Mouse (Mus musculus): ENCODE measurements around the gene Ryr1. TPM values are rescaled to one million over a fixed set of nuclear protein-coding genes. Genes with fewer than 3 reads are reported as not detected.

Gene Ryr1
- polyA plus RNA-seq, 1 experiment from 2014 or later = 0.24 TPM

DNA sequence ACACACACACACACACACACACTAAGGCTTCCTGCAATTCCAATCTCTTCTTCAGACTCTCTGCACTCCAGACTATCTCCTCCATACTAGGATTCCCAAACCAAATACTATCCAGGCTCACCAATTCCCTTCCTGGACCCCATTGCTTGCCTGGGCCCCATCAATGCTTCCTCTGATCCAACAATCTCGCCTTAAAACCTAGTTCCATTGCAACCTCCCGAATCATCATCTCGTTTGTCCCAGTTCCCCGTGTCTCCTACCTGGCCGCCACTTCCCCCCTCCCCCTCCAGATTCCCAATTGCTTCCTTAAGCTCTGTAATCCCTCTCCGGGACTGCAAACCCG lies 163.4 kb downstream of the Ryr1 start:
- no peak for ATAC-seq (ENCODE audit: borderline replicate concordance, extremely low read depth, low FRiP score, low TSS enrichment)
- Histone ChIP-seq H3K4me3 (peak overlapping the region; percentile 78), H3K36me3 (no peaks in the 10 kb centered on the region), H3K4me1 (peaks cover 54% of the 10 kb centered on the region), H3K27ac (peak overlapping the region; percentile 76), H3K4me2 (peak overlapping the region; percentile 87), H3K27me3 (no peaks in the 10 kb centered on the region), H3K9ac (peak overlapping the region; percentile 87), H3K9me3 (no peaks in the 10 kb centered on the region)
- 3% methylated on average over 7 of the region's 7 CpGs for WGBS

DNA sequence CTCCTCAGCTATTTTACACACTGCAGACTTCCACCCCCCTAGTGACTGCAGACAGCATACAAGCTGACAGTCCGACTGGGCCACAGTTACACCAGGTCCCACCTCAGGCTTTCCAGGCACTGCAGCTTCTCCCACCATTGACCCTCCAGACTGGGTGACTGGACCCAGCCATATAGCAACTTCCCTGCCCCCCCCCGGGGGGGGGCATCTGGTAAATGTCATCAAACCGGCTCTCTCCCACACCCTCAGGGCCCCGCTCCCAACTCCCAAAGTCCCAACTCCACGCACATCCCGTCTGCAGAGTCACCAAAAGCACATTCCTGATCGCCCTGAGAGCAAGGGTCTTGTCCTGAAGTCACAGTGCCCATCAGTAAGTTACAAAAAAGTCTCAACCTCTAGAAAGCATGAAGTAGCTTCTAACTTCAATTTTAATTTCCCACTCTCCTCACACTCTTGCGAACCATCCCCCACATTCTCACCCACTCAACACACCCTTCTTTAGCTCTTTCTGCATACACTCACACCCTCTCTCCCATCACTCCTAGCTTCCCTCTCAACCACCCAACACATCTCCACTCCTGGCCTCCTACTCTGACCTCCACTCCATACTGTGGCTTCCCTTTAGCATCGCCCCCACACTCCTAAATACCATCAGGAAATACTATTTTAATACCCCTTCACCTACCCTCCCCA lies 164.5 kb downstream of the Ryr1 start:
- 15% methylated on average over 9 of the region's 9 CpGs for WGBS
- Histone ChIP-seq H3K4me2 (peak overlapping the region; percentile 87), H3K27ac (peak overlapping the region; percentile 84), H3K27me3 (no peaks in the 10 kb centered on the region), H3K36me3 (no peaks in the 10 kb centered on the region), H3K9me3 (no peaks in the 10 kb centered on the region), H3K4me3 (peak overlapping the region; percentile 78), H3K9ac (peak overlapping the region; percentile 87), H3K4me1 (peaks cover 65% of the 10 kb centered on the region)
- no peak for ATAC-seq (ENCODE audit: borderline replicate concordance, extremely low read depth, low FRiP score, low TSS enrichment)

DNA sequence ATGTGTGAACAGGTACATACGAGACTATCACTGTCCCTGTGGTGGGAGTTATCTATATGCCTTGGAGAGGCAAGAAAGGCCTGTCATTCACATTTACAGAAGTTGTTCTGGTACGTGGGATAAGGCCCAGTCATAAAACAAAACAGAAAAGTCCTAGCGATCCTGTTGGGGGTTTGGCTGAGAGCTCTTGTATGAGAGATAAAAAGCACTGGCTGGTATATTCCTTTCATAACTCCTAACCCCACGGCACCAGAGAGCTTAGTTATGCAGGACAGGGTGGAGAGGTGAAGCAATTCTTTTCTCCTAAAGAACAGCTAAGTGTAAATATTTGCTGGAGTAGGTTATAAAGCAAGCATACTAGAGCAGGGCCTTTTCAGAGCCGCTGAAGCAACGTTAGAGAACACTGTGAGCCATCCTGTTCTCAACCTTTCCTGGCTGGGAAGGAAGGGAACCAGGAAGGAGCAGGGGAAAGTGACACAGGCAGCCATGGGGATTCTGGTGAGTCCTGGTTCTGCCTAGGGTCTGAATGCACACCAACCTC lies 165.4 kb downstream of the Ryr1 start:
- Histone ChIP-seq H3K4me3 (peak overlapping the region; percentile 78), H3K27ac (peak overlapping the region; percentile 84), H3K9me3 (no peaks in the 10 kb centered on the region), H3K9ac (peak overlapping the region; percentile 87), H3K4me2 (peak overlapping the region; percentile 87), H3K36me3 (no peaks in the 10 kb centered on the region), H3K4me1 (peaks cover 74% of the 10 kb centered on the region), H3K27me3 (no peaks in the 10 kb centered on the region)
- 20% methylated on average over 6 of the region's 6 CpGs for WGBS
- no peak for ATAC-seq (ENCODE audit: borderline replicate concordance, extremely low read depth, low FRiP score, low TSS enrichment)

GRCm38 (mm10) chr7:28958770-28959169 lies 166.2 kb downstream of the Ryr1 start:
- Histone ChIP-seq H3K9me3 (no peaks in the 10 kb centered on the region), H3K4me3 (peak overlapping the region; percentile 78; the same call in 1 of the 2 replicates), H3K27ac (peak overlapping the region; percentile 84), H3K9ac (0 out of 2 replicates have a peak overlapping the region, but pooled peaks have one; percentile 1), H3K27me3 (no peaks in the 10 kb centered on the region), H3K4me1 (peaks cover 80% of the 10 kb centered on the region), H3K36me3 (no peaks in the 10 kb centered on the region), H3K4me2 (peak overlapping the region; percentile 87)
- no peak for ATAC-seq (ENCODE audit: borderline replicate concordance, extremely low read depth, low FRiP score, low TSS enrichment)
- 44% methylated on average over 1 of the region's 1 CpGs for WGBS

- 36% methylated on average over 1 of the region's 1 CpGs for WGBS
- no peaks in the 10 kb centered on the region for H3K9me3 ChIP-seq
- no peak for ATAC-seq (ENCODE audit: borderline replicate concordance, extremely low read depth, low FRiP score, low TSS enrichment)
- no peaks in the 10 kb centered on the region for H3K36me3 ChIP-seq
- peak overlapping the region; percentile 84 for H3K27ac ChIP-seq
- H3K4me3 ChIP-seq = no peak overlapping the region
- H3K9ac ChIP-seq = no peak overlapping the region
- no peaks in the 10 kb centered on the region for H3K27me3 ChIP-seq
- peaks cover 86% of the 10 kb centered on the region for H3K4me1 ChIP-seq
- peak overlapping the region; percentile 87 for H3K4me2 ChIP-seq
Measured at GRCm38 (mm10) chr7:28957997-28958725, 166.8 kb downstream of the Ryr1 start.

DNA sequence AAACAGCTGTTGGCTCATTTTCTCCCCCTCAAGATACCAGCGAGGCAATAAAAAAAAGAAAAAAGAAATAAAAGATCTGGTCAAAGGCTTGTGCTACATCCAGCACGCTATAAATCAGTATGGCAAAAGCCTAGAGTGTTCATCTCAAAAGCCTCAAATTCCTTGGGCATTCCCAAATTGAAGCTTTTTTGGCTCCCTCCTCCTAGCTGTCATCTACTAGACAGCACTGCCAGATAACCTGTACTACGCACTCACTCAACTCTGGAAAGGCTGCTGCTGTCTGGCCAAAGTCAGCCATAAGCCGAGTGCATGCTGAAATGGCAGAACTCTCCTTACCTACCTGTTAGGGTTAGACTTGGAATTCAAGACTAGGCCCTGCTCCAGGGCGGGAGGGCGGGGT lies 167.7 kb downstream of the Ryr1 start:
- Histone ChIP-seq H3K36me3 (no peaks in the 10 kb centered on the region), H3K4me3 (no peak overlapping the region), H3K9me3 (no peaks in the 10 kb centered on the region), H3K4me2 (no peak overlapping the region), H3K27me3 (no peaks in the 10 kb centered on the region), H3K4me1 (peaks cover 86% of the 10 kb centered on the region), H3K27ac (no peak overlapping the region; the same call in 1 of the 2 replicates), H3K9ac (no peak overlapping the region)
- ATAC-seq (ENCODE audit: borderline replicate concordance, extremely low read depth, low FRiP score, low TSS enrichment) = peak; percentile 15; the same call in 1 of the 2 replicates
- 42% methylated on average over 6 of the region's 6 CpGs for WGBS

DNA sequence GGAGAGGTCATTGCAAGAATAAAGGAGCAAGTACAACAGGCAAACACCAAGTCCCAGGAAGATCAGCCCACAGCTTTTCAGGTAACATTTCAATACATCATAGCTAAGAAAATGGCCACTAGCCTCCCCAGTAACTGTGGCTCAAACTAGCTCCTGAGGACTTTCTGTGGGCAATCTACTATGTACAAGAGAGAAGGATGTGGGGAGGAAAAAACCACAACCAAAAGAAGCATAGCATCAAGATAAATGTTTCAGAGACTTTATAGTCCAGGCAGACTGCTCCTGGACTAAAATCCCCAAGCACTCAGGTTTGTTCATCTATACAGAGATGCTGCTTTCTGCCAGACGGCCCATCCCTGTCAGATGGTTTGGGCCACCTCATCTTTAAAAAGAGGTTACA lies 168.7 kb downstream of the Ryr1 start:
- H3K27ac ChIP-seq = peak overlapping the region; percentile 66; the same call in 1 of the 2 replicates
- H3K4me2 ChIP-seq = no peak overlapping the region
- no peaks in the 10 kb centered on the region for H3K27me3 ChIP-seq
- H3K9me3 ChIP-seq = no peaks in the 10 kb centered on the region
- ATAC-seq (ENCODE audit: borderline replicate concordance, extremely low read depth, low FRiP score, low TSS enrichment) = no peak
- 80% methylated on average over 1 of the region's 1 CpGs for WGBS
- H3K4me3 ChIP-seq = no peak overlapping the region
- peaks cover 97% of the 10 kb centered on the region for H3K4me1 ChIP-seq
- H3K9ac ChIP-seq = no peak overlapping the region
- no peaks in the 10 kb centered on the region for H3K36me3 ChIP-seq

DNA sequence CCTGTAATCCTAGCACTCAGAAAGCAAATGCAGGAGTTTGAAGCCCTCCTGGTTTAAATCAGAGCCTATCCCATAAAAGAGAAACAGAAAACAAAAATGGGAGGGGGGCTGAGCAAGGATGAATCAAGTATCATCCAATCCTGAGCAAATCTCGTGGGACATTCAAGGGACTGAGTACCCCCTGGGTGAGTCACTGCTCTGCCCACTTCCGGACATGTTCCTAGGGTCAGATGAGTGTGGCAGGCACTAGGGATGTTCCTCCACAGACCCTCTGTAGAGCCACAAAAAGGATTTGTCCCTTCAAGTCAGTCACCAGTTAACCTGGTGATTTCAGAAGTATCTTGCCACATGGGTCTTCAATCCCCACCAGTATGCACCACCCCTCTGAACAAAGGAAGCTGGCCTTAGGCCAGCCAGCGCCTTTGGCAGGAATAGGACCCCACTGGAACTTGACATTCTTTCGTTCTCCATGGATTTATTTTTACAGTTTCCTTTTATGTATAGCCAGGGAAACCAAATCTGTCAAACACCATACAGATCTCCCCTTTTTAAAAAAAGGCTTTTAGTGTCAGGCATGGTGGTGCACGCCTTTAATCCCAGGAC lies 169.6 kb downstream of the Ryr1 start:
- H3K36me3 ChIP-seq = no peaks in the 10 kb centered on the region
- 0 out of 2 replicates have a peak overlapping the region, but pooled peaks have one; percentile 2 for H3K4me2 ChIP-seq
- peak overlapping the region; percentile 66 for H3K27ac ChIP-seq
- H3K9me3 ChIP-seq = no peaks in the 10 kb centered on the region
- ATAC-seq (ENCODE audit: borderline replicate concordance, extremely low read depth, low FRiP score, low TSS enrichment) = 0 out of 2 replicates have a peak, but pooled peaks have one; percentile 21
- WGBS = 14% methylated on average over 5 of the region's 5 CpGs
- H3K4me1 ChIP-seq = peaks cover 96% of the 10 kb centered on the region
- no peak overlapping the region for H3K9ac ChIP-seq
- H3K27me3 ChIP-seq = no peaks in the 10 kb centered on the region
- H3K4me3 ChIP-seq = no peak overlapping the region

- Histone ChIP-seq H3K36me3 (no peaks in the 10 kb centered on the region), H3K27me3 (no peaks in the 10 kb centered on the region), H3K4me3 (no peak overlapping the region), H3K9me3 (no peaks in the 10 kb centered on the region), H3K27ac (peak overlapping the region; percentile 66), H3K4me2 (0 out of 2 replicates have a peak overlapping the region, but pooled peaks have one; percentile 2), H3K9ac (no peak overlapping the region), H3K4me1 (peaks cover 96% of the 10 kb centered on the region)
- no peak for ATAC-seq (ENCODE audit: borderline replicate concordance, extremely low read depth, low FRiP score, low TSS enrichment)
- 72% methylated on average over 4 of the region's 4 CpGs for WGBS
Measured at GRCm38 (mm10) chr7:28954773-28955172, 170.2 kb downstream of the Ryr1 start.

GRCm38 (mm10) chr7:28953476-28954376 lies 171.3 kb downstream of the Ryr1 start:
- Histone ChIP-seq H3K27me3 (no peaks in the 10 kb centered on the region), H3K9me3 (no peaks in the 10 kb centered on the region), H3K27ac (peak overlapping the region; percentile 89), H3K4me3 (no peak overlapping the region), H3K9ac (no peak overlapping the region), H3K4me1 (peaks cover 96% of the 10 kb centered on the region), H3K36me3 (no peaks in the 10 kb centered on the region), H3K4me2 (peak overlapping the region; percentile 13)
- 27% methylated on average over 2 of the region's 2 CpGs for WGBS
- ATAC-seq (ENCODE audit: borderline replicate concordance, extremely low read depth, low FRiP score, low TSS enrichment) = no peak
